Mouse (Mus musculus) NIH3T3 (cell line): ENCODE measurements around the gene Hepacam2.
A peak's percentile ranks its signal among the peaks of the same experiment; 100 is the strongest.
"Not testable (repeated sequence)": the region's sequence is repeated elsewhere in the genome, so short reads cannot be mapped to it uniquely, and the experiment has no call there.

ENCODE experiments used
- DNase-seq: peaks from one replicate; pipeline ENCODE4 v3.0.0-alpha.2; 2012; ENCODE audit warnings: low read depth

The Hepacam2 gene

DNA sequence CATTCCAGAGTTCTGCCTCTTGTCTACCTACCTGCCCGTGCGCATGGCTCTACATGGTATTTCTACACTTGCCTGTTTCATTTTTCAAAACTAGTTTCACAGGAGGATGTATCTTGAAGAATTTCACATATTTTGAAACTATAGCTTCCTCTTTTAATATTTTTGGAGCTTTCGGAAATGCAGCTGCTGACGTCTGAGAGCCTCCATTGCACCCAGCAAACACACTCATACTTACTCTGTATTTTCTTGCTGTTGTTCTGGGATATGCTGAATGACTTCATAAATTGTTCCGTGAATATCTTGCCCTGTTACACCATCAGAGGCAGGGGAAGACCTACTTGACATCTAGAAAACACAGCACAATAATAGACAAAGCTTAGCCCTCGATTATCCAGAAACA is 35.1 kb downstream of the Hepacam2 start:
- DNase-seq = no peak

DNA sequence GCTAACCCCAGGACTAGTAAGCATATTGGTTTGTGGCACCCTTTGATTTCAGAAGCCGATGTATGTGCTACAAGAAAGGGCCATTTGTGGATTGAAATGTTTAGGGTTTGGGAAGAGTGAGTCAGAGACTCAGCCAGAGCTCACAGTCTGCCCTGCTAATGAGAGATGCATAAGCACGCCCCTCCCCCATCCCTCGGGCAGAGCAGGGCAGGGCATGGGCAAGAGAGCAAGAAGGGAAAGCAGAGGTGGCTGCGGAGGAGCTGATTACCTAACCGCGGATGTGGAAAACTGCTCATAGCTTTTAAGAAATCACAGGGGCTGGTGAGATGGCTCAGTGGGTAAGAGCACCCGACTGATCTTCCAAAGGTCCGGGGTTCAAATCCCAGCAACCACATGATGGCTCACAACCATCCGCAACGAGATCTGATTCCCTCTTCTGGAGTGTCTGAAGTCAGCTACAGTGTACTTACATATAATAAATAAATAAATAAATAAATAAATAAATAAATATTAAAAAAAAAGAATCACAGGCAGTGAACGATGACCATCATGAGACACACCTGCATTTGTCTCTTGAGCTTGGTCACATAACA is 42.1 kb downstream of the Hepacam2 start:
- peak; percentile 63 for DNase-seq

DNA sequence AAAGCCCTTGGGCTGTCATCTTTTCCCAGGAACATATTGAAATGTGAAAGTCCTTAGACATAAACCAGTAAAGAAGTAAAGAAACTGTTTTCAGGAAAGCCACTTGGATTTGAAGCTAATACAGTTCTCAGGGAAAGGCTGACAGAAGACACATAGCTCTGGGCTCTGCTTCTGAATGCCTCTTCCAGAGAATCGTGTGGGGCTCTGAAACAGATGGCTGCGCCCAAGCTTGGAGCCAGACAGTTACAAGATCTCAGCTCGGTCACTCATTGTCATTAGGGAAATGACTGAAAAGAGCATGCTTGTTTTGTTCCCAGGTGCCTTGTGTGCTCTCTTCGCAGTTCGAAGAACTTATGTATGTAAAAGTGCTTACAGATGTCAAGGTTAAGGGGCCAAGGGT is 43.7 kb downstream of the Hepacam2 start:
- no peak for DNase-seq

DNA sequence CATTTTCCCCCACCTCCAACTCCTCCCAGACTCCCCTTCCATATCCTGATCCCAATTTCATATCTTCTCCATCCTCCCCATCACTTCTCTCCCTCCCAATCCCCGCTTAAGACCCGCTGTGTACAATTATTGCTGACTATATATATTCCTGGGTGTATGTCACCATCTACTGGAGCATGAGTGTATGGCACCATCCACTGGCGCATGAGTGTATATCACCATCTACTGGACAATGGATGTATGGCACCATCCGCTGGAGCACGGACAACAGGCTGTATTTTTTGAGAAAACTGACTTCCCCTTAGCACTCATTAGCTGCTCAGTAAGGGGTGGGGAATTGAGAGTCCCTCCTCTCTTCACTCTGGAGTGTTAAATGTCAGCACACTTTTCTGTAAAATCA is 50.7 kb downstream of the Hepacam2 start:
- peak; percentile 92 for DNase-seq

DNA sequence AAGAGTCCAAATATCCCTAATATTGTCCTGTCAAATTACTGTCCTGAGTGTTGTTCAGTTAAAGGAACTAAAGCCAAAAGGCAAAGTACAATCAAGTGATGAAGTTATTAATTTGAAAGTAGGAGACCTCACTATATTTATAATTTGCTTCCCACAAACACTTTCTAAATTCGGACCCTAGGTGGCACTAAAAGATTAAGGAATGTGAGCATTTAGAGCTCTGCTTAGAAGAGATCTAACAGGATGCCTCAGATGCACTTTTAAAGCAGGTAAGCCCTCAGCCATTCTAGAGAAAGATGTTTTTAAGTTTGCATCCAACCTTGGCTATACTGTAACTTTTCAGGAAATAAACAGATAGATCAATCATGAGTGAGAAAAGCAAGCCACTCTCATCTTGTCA is 54.2 kb downstream of the Hepacam2 start:
- DNase-seq = peak; percentile 31

DNA sequence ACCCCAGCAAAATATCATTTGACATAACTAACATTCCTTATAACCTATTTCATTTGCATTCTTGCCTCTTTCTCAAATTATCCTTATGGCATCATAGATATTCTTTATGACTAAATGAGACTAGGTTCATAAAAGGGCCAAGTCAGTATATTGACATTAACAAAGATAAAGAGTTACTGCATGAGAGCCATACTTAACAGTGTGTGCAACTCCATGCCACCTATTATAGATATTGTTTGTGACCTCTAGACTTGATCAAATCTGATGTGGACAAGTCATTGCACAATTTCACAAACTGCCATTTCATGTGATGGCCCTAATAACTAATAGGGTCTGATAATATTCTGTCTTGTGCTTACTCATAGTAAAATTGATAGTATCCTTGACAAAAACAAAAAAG is 62.0 kb downstream of the Hepacam2 start:
- no peak for DNase-seq

DNA sequence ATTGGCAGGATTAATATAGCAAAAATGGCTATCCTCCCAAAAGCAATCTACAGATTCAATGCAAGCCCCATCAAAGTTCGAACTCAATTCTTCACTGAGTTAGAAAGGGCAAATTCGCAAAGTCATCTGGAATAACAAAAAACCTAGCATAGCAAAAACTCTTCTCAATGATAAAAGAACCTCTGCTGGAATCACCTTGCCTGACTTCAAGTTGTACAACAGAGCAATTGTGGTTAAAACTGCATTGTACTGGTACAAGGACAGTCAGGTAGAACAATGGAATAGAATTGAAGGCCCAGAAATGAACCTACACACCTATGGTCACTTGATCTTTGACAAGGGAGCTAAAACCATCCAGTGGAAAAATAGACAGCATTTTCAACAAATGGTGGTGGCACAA is 67.1 kb downstream of the Hepacam2 start:
- DNase-seq = not testable (repeated sequence)

DNA sequence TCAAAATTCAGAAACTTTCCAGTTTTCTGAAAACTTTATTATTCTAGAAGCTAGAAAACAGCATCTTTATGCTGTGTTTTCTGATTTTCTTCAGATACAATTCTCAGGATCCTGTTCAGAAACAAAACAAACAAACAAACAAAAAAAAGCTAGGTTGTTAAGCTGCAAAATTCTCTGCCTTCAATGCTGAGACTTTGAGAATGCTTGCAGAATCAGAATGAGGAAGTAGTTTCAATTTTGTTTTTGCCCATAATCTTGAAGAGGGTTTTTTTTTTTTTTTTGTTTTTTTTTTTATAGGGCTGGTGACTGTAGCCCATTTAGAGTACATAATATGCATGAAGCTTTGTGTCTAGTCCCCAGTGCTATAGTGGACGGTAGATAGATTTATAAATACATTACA is 71.1 kb downstream of the Hepacam2 start:
- no peak for DNase-seq

DNA sequence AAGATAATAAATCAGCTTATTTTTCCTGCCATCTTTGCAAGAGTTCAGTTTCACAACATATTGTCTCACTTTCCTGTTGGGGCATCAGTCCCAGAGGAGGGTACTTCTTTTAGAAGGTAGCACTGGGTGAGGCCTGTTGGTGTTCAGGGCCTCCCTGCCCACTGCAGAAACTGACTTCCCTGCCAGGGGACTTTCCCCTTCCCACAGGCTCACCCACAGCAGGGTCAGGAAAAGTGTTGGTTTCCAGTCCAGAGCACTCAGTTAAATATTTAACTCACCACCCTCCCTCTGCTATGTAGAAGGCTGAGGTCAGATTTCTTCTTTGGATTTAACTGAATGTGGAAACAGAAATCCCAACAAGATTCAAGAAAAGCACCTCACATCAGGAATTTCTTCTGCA is 72.8 kb downstream of the Hepacam2 start:
- DNase-seq = not testable (repeated sequence)

DNA sequence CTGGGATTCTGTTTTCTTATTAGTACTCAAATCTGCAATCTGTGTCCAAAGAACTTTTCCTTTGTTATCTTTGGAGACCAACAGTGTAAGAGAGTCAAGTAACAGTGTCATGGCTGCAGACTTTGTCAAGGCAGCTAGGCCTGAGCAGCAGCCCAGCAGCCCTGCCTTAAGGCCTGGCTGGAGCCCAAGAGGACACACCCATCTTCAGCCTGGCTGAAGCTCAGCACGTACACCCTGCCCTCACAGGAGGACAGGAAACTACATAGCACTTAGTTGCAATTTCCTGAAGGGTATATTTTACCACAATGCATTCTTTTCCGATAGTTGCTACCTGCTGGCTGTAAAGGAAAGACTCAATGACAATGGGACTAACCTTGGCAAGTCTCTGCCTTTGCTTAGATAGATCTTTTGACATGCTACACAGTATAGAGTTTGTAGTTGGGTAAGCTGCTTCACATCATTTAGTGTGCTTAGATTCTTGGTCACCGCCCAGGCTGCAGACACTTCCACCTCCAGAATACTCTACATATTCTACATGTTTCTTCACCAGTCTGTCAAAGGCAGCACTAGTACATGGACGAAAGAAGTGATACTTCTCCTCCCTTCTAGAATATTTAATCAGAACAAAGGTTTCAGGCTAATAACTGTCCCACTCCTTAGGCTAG is 73.4 kb downstream of the Hepacam2 start:
- peak; percentile 43 for DNase-seq
